Mouse (Mus musculus): ENCODE measurements around the gene Olfr1508. TPM values are rescaled to one million over a fixed set of nuclear protein-coding genes. Genes with fewer than 3 reads are reported as not detected.
"Not testable (repeated sequence)": the region's sequence is repeated elsewhere in the genome, so short reads cannot be mapped to it uniquely, and the experiment has no call there.

Gene Olfr1508
- not detected for total RNA-seq (2021)
- not detected in 2 replicates for polyA plus RNA-seq (2012; rRNA removed)
- long read RNA-seq: 0 reads

- DNase-seq: no peak
Observed at GRCm38 (mm10) chr14:52467395-52467794, at the start of gene Olfr1508. Gene Olfr1508, minus strand, starts transcription at chr14:52467495.

- DNase-seq: no peak
Observed at GRCm38 (mm10) chr14:52495516-52495915, 28.2 kb upstream of the Olfr1508 start, which contains the start of gene Olfr1507. Gene Olfr1507, minus strand, starts transcription at chr14:52495749.

GRCm38 (mm10) chr14:52465738-52466137 lies 1.6 kb downstream of the Olfr1508 start:
- no peak for DNase-seq

- DNase-seq: no peak
Observed at GRCm38 (mm10) chr14:52461928-52462327, 5.4 kb downstream of the Olfr1508 start.

GRCm38 (mm10) chr14:52451138-52451537 lies 16.2 kb downstream of the Olfr1508 start:
- DNase-seq: no peak

- DNase-seq: no peak
Observed at GRCm38 (mm10) chr14:52442690-52443089, 24.6 kb downstream of the Olfr1508 start, which contains the start of gene Olfr1509. Gene Olfr1509, plus strand, starts transcription at chr14:52442990.

- no peak for DNase-seq
Observed at GRCm38 (mm10) chr14:52427686-52428085, 39.6 kb downstream of the Olfr1508 start.

GRCm38 (mm10) chr14:52414273-52414672 lies 53.0 kb downstream of the Olfr1508 start, which contains the start of gene Olfr1510:
Gene Olfr1510, minus strand, starts transcription at chr14:52414373.
- DNase-seq: no peak

GRCm38 (mm10) chr14:52410142-52410919 lies 57.0 kb downstream of the Olfr1508 start:
- not testable (repeated sequence) for DNase-seq

Other genes with a start within 250 kb of the Olfr1508 start
- 10 to 100 TPM; 70.7 to 79.1 TPM for gene Chd8, start 209.7 kb downstream of the Olfr1508 start, total RNA-seq (2021)
- gene Chd8, start 209.7 kb downstream of the Olfr1508 start, polyA plus RNA-seq (2012; rRNA removed): 21.8 and 26.7 TPM in 2 replicates
- 10 to 100 TPM; 51.4 to 58.2 TPM for gene Tox4, start 188.3 kb downstream of the Olfr1508 start, total RNA-seq (2021)
- 20.2 and 26.3 TPM in 2 replicates for gene Tox4, start 188.3 kb downstream of the Olfr1508 start, polyA plus RNA-seq (2012; rRNA removed)
- gene Rab2b, start 187.9 kb downstream of the Olfr1508 start, total RNA-seq (2021): 10 to 100 TPM; 39.1 to 48.7 TPM
- 10.7 and 12.4 TPM in 2 replicates for gene Rab2b, start 187.9 kb downstream of the Olfr1508 start, polyA plus RNA-seq (2012; rRNA removed)
- gene Mettl3, start 162.4 kb downstream of the Olfr1508 start, total RNA-seq (2021): 10 to 100 TPM; 37.1 to 55.0 TPM
- 22.4 and 24.5 TPM in 2 replicates for gene Mettl3, start 162.4 kb downstream of the Olfr1508 start, polyA plus RNA-seq (2012; rRNA removed)
- gene Sall2, start 138.7 kb downstream of the Olfr1508 start, total RNA-seq (2021): 10 to 100 TPM in 1 of 2 experiments, 1 to 10 TPM in 1; 4.4 to 10.5 TPM
- 6.1 and 6.4 TPM in 2 replicates for gene Sall2, start 138.7 kb downstream of the Olfr1508 start, polyA plus RNA-seq (2012; rRNA removed)
- gene Olfr1513, start 111.1 kb downstream of the Olfr1508 start, total RNA-seq (2021): not detected
- gene Olfr1513, start 111.1 kb downstream of the Olfr1508 start, polyA plus RNA-seq (2012; rRNA removed): not detected in 2 replicates
- not detected for gene Olfr1512, start 88.3 kb downstream of the Olfr1508 start, total RNA-seq (2021)
- gene Olfr1512, start 88.3 kb downstream of the Olfr1508 start, polyA plus RNA-seq (2012; rRNA removed): not detected in 2 replicates
- not detected for gene Olfr1511, start 70.1 kb downstream of the Olfr1508 start, total RNA-seq (2021)
- not detected in 2 replicates for gene Olfr1511, start 70.1 kb downstream of the Olfr1508 start, polyA plus RNA-seq (2012; rRNA removed)
- gene Olfr1510, start 53.1 kb downstream of the Olfr1508 start, total RNA-seq (2021): not detected
- not detected in 2 replicates for gene Olfr1510, start 53.1 kb downstream of the Olfr1508 start, polyA plus RNA-seq (2012; rRNA removed)
- not detected for gene Olfr1509, start 24.5 kb downstream of the Olfr1508 start, total RNA-seq (2021)
- gene Olfr1509, start 24.5 kb downstream of the Olfr1508 start, polyA plus RNA-seq (2012; rRNA removed): not detected in 2 replicates
- not detected for gene Olfr1507, start 28.3 kb upstream of the Olfr1508 start, total RNA-seq (2021)
- gene Olfr1507, start 28.3 kb upstream of the Olfr1508 start, polyA plus RNA-seq (2012; rRNA removed): not detected in 2 replicates

Measured in adrenal gland, adult 2 months (tissue).